Mouse (Mus musculus) olfactory bulb, adult 2 months (tissue): ENCODE measurements at regions not wholly inside any gene's neighbourhood (a gene's known extent, or its start where the extent isn't known, plus 50 kb on each side); places are given as distances from the start of the nearest gene placed in this dataset.

Experiments
- CTCF ChIP-seq: fragments of 200-500 bp; IDR thresholded peaks from 2 replicates; pipeline ENCODE4 v1.5.1; 2012; ENCODE audit warnings: low read depth, mild to moderate bottlenecking, low read length, moderate library complexity; ENCODE audit not compliant: insufficient read depth
- POLR2A ChIP-seq: fragments of 200-500 bp; IDR thresholded peaks from 2 replicates; pipeline ENCODE4 v1.6.1; 2012; ENCODE audit warnings: mild to moderate bottlenecking, low read depth, low read length, moderate library complexity; ENCODE audit not compliant: insufficient read depth

- TF ChIP-seq CTCF (no peak), POLR2A (no peak)
Observed at GRCm38 (mm10) chr1:42496022-42496421, 199.5 kb upstream of the Pou3f3 start.
